Mouse (Mus musculus) gastrocnemius, adult 2 months (tissue): Measurements from ENCODE around the gene Usp39. TPM values are rescaled to one million over a fixed set of nuclear protein-coding genes. Genes with fewer than 3 reads are reported as not detected.

Source experiments
- DNase-seq: peaks from one replicate; pipeline ENCODE4 v3.0.0; 2022
- H3K27ac ChIP-seq: fragments of 200-600 bp; 2 replicates; pipeline ENCODE4 v1.8.1; 2022; ENCODE audit warnings: mild to moderate bottlenecking
- H3K4me3 ChIP-seq: fragments of 200-600 bp; 2 replicates; pipeline ENCODE4 v1.8.1; 2022; ENCODE audit warnings: mild to moderate bottlenecking, moderate library complexity
- CTCF ChIP-seq: fragments of 200-600 bp; IDR thresholded peaks from 2 replicates; pipeline ENCODE4 v1.8.1; 2022; ENCODE audit warnings: antibody characterized with exemption, mild to moderate bottlenecking, moderate library complexity
- intact Hi-C: fragments of 180-260 bp; cut with DNase I; formaldehyde crosslinking; loops from one replicate; pipeline ENCODE4 v1.15.1; 2025
- total RNA-seq, 2 experiments: library from RNA; stranded (reverse); gene quantifications; 2 replicates each; pipeline ENCODE4 v1.2.3; 2021

Usp39 gene
- total RNA-seq, 2 experiments from 2014 or later = 16.4 to 18.4 TPM

DNA sequence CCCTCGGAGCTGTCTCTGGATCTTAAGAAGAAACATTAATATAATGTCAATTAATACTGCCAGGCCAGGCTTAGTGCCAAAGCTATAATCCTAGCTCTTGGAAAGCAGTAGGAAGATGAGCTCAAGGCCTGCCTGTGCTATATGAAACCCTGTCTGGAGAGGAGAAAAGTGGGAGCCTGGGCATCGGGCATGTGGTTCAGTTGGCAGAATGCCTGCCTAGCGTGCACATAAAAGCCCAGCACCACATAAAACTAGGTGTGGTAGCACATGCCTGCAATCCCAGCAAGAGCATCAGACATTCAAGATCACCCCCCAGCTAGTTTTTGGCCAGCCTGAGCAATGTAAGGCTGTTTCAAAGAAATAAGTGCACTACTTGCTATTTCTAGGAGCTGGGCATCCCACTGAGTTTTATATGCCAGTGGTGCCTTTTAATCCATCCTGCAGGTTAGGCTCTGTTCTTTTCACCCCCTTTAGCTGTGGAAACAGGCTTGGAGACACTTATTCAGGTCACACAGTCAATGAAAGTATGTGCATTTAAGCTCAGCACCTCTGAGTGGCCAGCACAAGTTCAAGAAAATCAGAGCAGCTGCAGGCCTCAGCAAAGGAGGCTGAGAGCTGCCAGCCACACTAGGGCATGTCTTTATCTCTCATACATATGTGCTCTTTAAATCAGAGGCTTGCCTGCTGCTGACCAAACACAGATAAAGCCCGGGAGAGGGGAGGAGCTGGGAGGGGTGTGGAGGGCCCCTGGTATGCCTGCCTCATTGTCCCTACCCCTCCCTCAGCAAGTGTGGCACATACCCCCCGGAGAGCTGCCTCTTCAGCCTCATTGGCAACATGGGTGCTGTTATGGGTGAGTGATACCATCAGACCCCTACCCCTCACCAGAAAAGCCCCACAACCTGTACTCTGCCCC, 12.4 kb upstream of the Usp39 start:
- peak overlapping the region; percentile 98 for H3K27ac ChIP-seq
- TF ChIP-seq CTCF = no peak
- H3K4me3 ChIP-seq = no peak overlapping the region
- DNase-seq = peak; percentile 57
- intact Hi-C loops = no loop called here

GRCm38 (mm10) chr6:72356001-72356532, 11.1 kb upstream of the Usp39 start:
- Histone ChIP-seq H3K4me3 (peak overlapping the region; percentile 95), H3K27ac (peak overlapping the region; percentile 98)
- no peak for DNase-seq
- intact Hi-C loops = no loop called here
- TF ChIP-seq CTCF = no peak

DNA sequence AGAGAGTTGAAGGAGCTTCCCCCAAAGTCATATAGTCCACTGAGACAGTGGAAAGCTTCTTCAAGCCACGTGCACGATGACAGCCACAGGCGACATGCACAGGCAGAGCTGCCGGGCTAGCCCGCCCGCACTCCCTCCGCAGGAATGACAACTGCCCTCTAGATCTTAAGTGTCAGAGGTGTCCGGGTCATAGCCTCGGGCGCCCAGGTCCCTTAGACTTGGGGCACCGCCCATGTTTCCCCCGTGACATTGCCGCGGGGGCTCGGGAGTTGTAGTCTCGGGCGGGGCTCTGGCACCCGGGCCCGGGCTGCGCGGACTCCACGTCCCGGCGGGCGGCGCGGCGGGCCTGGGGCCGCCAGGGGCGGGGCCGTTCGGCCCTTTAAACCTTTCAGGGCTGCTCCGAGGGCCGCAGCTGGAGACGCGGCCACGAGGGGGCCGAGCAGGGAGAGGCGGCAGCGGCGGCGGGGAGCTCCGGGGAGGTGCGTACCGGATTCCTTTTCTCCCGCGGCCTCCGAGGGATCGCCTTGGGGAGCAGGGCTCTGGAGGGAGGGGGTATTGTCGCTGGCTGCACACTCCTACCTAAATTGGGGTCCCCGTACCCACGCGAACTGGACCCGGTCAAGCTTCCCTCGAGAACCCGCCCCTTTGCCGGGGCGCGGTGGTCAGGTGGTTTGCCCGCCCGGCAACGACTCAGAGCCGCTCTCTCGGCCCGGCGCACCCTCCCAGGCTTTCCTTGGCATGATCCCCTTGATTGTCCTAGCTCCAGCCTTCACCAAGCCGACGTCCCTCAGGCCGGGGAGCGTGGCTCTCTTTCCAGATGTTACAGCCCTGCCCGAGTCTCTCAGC, 10.3 kb upstream of the Usp39 start, which contains the start of gene Tmem150a:
Tmem150a (plus strand) TSS at position 382 of the 846 bp plus-strand sequence.
- H3K27ac ChIP-seq = peak within 1 kb of the TSS; percentile 98
- DNase-seq = peak; percentile 97
- H3K4me3 ChIP-seq = peak within 1 kb of the TSS; percentile 95
- peak; percentile 61 for TF ChIP-seq CTCF
- intact Hi-C loops = no loop called here

DNA sequence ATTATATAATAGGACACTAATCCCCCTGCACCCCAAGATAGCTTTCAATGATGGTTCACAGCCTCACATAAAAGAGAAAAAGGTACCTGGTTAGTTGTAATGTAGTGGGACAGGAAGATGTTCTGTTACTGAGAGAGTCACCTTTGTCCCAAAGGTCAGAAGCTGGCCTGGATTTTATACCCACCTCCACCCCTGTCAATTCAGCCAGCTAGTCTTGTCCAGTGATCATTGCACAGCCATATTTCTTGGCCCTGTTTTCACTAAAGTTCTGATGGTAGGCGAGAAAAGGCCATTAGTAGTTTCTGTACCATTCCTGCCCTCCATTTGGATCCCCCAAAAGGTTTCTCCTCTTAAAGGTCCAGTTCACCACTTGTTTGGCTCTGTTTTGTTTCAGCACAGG, 9.0 kb upstream of the Usp39 start:
- Histone ChIP-seq H3K4me3 (peak overlapping the region; percentile 95), H3K27ac (peak overlapping the region; percentile 98)
- no peak for DNase-seq
- intact Hi-C loops = no loop called here
- no peak for TF ChIP-seq CTCF

GRCm38 (mm10) chr6:72352636-72353405, 7.8 kb upstream of the Usp39 start:
- TF ChIP-seq CTCF = no peak
- Histone ChIP-seq H3K4me3 (peak overlapping the region; percentile 16), H3K27ac (peak overlapping the region; percentile 98)
- no peak for DNase-seq
- intact Hi-C loops = no loop called here

DNA sequence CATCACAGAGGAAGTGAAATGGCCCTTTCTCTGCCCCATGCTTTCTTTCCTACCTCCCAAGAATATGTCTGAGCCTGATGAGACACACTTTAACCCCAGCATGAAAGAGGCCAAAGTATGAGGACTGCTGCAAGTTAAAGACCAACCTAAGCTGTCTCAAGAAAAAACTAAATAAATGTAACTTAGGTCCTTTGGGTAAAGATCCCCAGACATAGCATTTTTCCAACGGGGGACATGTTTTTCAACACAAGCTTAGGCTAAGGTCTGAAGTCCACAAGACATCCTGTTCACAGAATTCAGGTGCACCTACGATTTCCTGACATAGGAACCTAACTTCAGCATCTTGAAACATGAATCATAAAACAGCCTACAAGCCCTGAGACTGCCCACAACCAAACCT, 5.2 kb upstream of the Usp39 start:
- DNase-seq = no peak
- intact Hi-C loops = no loop called here
- no peak for TF ChIP-seq CTCF
- Histone ChIP-seq H3K27ac (peak overlapping the region; percentile 66; the same call in 1 of the 2 replicates), H3K4me3 (no peak overlapping the region)

DNA sequence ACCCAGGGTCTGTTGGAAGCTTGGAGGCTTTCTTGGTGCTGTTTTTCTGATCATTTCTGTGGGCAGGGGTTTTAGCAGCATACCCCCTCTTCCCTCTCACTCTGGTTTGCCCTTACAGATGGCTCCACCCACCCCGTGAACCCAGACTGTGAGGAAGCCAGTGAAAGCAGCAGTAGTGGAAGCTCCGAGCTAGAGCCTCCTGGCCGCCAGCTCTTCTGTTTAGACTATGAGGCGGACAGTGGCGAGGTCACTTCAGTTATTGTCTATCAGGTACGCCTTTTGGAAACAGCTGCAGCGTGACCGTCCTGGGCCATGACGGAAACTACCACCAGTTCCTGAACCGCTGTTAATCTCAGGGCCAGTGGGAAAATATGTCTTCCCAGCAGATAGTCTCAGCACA, 3.4 kb upstream of the Usp39 start:
- no peak for TF ChIP-seq CTCF
- peak overlapping the region; percentile 80 for H3K4me3 ChIP-seq

GRCm38 (mm10) chr6:72347166-72347941, 2.4 kb upstream of the Usp39 start, which contains the start of gene 0610030E20Rik:
Gene 0610030E20Rik (plus strand): TSS chr6:72347317.
- peak; percentile 87 for DNase-seq
- TF ChIP-seq CTCF = peak; percentile 29; the same call in 1 of the 2 replicates
- intact Hi-C loops = no loop called here
- H3K27ac ChIP-seq = peak within 1 kb of the TSS; percentile 97
- peak within 1 kb of the TSS; percentile 80 for H3K4me3 ChIP-seq

More for the DNA sequence above, 3.4 kb upstream of the Usp39 start:
- intact Hi-C loops = no loop called here
- DNase-seq = peak; percentile 13
- H3K27ac ChIP-seq = peak overlapping the region; percentile 97

DNA sequence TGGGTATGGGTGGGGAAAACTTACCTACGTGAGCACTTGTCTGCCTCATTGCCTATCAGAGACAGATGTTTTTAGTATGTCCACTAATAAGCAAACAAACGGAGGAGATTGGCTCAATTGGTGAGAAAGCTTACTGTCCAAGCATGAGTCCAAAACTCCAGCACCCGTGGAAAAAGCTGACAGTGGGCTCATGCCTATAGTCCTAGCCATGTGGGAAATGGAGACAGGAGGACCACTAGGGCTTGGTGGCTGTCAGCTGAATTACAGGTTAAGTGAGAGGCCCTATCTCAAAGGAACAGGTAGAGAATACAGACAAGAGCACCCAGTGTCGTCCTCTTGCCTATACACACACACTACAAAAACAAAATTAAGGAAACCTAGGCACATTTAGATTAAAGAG, 1.3 kb upstream of the Usp39 start:
- peak overlapping the region; percentile 80 for H3K4me3 ChIP-seq
- intact Hi-C loops = no loop called here
- peak overlapping the region; percentile 97 for H3K27ac ChIP-seq
- DNase-seq = no peak
- TF ChIP-seq CTCF = no peak

- Histone ChIP-seq H3K27ac (peak overlapping the region; percentile 97), H3K4me3 (peak overlapping the region; percentile 85)
- TF ChIP-seq CTCF = no peak
- DNase-seq = no peak
- intact Hi-C loops = no loop called here
These were observed 649 bp upstream of the Usp39 start for GRCm38 (mm10) chr6:72345633-72346032.
